Mouse (Mus musculus): ENCODE measurements at regions not wholly inside any gene's neighbourhood (a gene's known extent, or its start where the extent isn't known, plus 50 kb on each side); places are given as distances from the start of the nearest gene placed in this dataset.

DNA sequence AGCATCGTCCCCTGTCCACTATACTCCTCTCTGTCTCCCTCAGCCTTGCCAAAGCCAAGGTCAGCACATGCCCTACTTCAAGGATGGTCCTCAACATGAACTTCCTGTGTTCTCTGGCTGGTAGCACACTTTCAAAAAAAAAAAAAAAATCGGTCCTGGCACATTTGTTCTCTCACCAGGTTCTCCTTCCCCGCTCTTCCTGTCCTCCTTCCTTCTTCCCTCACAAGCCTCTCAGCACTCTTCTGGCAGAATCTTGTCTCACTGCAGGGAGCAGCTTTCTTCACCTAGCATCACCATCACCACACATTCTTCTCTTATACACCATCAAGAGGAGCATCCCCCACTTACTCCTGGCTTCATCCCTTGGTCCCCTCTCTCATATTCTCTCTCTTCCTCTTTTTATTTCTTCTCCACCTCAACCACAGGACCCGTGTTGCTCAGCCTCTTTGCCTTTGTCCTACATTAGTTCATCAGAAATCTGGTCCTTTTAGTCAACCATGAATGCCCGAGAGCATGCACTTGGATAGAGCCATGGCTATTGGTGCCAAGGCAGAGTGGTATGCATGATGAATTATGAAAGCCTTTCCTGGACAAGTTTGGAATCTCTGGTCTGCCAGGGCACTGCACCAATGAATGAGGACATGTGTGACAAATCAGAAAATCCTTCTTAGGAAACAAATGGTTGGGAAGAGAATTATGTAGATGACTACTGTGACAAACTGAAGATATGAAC lies 230.8 kb downstream of the Btg1 start:
- peak; percentile 6 for DNase-seq (ENCODE audit: low spot score)

DNA sequence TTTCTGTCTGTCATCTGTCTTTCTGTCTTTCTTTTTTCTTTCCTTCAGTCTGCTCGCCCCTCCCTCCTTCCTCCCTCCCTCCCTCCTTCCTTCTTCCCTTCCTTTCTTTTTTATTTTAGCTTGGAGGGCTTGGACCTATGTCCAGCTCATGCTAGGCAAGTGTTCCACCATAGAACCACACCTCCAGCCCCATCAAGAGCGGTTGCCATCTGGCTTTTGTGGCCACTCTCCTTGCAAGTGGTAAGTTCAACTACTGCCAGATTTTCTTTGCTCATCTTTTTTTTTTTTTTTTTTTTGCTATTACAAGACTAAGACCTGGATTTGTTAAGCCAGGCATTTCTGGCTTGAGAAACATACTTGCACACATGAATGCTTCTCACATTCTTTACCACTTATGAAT lies 231.7 kb downstream of the Btg1 start:
- DNase-seq (ENCODE audit: low spot score), result no peak

DNA sequence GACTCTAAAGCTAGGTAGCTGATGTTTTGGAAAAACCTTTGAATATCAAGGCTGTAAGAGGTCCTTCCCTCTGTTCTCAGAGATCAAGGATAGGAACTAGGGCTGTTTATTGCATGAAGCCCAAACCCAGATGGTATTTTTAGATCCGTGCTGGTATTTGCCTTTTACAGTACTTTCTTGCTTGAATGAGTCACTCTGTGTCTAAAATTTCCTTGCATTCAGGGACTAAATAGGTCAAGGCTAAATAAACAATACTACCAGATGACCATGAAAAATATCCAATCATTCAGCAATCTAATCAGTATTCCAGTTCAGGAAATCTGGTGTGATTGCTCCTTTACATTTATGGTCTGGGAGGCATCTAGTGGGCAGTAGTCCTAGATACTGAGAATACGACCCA lies 243.6 kb downstream of the Btg1 start:
- DNase-seq (ENCODE audit: low spot score), result no peak

DNA sequence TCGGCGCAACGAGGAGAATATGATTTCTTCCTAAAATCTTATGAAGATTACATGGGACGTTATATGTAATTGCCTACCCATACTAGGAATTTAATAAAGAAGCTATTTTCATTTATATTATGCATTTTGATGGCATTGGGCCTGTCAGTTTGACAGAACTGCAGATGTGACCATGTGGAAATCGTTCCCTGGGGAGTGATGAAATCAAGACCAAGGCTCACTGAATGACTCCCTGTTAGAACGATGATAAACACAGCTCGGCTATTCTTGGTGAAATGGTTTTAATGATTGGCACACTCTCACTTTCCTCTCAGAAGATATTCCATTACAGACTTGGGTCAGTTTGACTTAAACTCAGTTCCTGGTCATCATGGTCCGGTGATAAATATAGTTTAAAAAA lies 246.4 kb downstream of the Btg1 start:
- DNase-seq (ENCODE audit: low spot score), result peak; percentile 32

DNA sequence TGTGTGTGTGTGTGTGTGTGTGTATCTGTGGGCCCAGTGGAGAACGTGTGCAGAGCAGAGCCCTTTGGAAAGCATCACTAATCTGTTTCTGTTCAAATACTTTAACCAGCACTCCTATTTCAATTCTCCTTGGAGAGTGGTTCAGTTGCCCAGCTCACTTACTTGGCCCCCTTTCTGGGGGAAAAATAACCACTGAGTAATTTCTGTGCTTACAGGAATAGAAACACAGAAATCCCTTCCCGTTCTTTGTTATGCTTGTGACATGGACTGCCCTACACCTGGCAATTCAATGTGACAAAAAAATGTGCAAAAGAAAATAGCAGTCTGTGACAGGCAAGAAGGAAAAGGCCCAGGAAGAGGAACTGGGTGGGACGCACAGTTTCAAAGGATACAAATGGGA lies 249.7 kb downstream of the Btg1 start:
- no peak for DNase-seq (ENCODE audit: low spot score)

DNA sequence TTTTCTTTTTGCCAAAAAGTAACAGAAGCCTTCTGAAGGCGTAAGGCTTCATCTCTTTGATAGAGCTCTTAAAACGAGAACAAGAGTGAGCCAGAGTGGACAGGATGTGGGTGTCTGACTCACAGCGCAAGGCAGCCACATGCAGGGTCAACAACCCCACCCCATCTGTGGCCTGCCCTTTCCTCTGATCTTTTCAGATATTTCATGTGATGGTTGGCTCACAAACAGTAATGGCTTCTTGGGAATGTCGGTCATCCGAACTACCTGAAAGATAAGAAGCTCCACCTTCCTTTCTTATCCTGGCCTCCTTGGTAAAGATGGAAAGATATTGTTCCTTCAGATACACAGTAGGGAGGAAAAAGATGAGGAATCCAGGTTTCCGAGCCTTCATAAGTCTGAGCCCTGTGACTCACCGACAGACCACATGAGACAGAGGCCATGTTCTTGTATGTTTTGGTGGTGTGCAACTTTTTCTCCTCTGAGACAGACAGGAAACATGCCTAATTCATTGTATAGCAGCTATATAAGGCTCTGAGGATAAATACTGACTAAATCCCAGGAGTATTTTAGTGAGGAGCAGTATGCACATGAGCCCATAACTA lies 254.9 kb downstream of the Btg1 start:
- DNase-seq (ENCODE audit: low spot score), result no peak

DNA sequence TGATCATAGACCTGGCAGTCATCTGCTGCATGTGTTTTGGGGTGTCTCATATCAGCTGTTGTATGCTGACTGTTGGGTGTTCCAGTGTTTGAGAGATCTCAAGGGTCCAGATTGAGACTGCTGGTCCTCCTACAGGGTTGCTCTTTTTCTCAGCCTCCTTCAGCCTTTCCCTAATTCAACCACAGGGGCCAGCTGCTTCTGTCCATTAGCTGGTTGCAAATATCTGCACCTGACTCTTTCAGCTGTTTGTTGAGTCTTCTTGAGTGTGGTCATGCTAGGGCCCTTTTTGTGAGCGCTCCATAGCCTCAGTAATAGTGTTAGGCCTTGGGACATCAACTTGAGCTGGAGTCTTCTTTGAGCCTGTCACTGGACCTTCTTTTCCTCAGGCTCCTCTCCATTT lies 257.8 kb downstream of the Btg1 start:
- DNase-seq (ENCODE audit: low spot score), result no peak

DNA sequence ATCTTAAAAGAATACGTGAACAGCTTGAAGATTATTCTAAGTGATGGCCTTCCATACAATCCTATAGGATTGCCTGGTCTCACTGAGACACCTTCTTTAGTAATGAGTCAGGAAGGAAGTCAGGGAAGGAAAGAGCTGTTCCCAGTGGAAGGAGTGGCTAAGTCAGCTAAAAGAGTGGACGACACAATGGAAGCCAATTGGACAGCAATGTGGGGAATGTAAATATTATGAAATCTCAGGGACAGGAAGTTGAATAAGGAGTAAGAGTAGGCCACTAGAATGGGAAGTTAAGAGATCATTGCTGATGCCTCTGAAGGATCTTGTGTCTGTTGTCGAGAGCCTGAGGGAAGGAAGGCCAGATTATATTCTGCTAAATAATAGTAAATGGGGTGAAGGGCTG lies 258.9 kb downstream of the Btg1 start:
- DNase-seq (ENCODE audit: low spot score), result no peak

DNA sequence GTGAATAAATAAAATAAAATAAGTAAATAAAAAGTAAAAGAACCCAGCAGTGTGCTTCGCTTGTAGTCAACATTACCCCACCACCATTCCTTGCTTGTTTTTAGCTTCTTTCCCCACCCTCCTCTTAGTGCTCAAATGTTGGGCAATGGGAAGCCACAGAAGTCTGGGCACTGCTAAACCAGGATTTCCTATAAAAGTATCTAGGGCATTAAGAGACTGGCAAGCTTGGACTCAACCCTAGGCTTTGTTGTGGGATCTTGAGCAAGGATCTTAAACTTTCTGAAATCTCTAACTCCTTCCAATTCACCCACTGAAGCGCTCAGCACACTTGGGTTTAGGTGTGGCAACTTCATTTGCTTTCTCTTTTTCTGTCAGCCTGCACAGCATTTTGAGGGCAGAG lies 262.6 kb downstream of the Btg1 start:
- no peak for DNase-seq (ENCODE audit: low spot score)

DNA sequence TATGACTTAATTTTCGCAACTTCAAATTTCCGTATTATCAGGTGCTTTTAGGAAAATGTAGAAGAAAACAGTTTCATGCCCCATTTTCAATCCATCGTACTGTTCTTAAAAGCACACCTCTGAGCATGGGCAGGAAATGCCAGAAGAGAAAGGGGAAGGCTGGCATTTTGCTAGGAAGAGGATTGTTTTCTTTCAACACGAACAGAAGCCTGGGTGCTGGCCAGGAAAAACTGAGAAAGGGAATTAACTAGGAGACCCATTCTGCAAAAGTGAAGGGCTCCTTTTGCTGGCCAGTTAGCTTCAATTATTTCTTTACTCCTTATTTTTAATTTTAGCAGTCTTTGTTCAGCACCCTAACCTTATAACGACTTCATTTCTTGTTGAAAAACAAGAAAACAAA lies 264.0 kb downstream of the Btg1 start:
- no peak for DNase-seq (ENCODE audit: low spot score)

DNA sequence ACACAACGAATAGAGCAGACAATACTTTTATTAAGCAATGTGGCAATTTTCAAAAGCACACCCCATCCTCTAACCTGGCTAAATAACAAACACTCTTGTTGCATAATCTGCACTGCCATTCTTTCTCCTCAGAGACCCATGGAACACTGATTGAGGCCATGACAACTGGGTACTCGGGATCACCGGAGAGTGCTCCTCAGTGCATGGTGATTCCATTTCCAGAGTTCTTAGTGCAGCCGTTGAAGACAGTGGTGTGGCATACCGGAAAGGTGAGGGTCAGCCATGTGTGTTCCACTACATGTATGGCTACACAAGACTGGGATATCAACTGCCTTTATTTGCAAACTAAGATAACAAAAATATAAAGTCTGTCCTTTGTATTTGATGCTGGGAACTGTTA lies 264.4 kb downstream of the Btg1 start:
- no peak for DNase-seq (ENCODE audit: low spot score)

DNA sequence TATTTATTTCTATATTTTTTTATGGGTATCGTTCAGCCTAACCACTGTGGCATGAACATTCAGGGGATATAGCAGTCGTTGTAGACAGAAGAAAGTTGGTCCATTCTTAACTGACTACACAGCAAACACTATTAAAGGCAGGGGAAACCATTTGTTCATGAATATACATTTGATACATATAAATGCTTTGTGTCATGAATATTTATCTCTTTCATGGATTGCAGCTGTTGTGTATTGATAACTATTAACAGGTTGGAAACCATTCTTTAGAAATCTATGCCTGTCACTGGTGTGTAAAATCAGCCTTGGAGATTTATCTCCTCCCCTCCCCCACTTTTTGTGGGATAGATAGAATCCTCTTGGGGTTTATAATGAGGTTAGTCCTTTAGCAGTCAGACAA lies 264.9 kb downstream of the Btg1 start:
- DNase-seq (ENCODE audit: low spot score), result no peak

DNA sequence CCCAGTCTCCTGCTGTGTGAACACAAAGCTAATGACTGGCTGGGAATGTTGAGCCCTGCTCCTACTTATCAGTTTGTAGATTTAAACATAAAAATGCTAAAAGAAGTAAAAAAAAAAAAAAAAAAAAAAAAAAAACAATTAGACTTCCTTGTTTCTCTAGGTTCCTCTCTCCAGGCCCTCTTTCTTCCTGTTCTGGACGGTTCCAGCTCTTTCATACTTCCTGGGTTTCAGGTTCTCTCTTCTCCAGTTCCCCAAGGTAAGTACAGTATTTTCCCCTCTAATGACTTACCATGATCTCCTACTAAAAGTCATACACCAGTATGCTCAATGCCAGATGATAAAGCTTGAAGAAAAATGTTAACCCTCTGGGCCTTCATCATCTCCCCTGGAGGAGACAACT lies 284.3 kb downstream of the Btg1 start:
- no peak for DNase-seq (ENCODE audit: low spot score)

DNA sequence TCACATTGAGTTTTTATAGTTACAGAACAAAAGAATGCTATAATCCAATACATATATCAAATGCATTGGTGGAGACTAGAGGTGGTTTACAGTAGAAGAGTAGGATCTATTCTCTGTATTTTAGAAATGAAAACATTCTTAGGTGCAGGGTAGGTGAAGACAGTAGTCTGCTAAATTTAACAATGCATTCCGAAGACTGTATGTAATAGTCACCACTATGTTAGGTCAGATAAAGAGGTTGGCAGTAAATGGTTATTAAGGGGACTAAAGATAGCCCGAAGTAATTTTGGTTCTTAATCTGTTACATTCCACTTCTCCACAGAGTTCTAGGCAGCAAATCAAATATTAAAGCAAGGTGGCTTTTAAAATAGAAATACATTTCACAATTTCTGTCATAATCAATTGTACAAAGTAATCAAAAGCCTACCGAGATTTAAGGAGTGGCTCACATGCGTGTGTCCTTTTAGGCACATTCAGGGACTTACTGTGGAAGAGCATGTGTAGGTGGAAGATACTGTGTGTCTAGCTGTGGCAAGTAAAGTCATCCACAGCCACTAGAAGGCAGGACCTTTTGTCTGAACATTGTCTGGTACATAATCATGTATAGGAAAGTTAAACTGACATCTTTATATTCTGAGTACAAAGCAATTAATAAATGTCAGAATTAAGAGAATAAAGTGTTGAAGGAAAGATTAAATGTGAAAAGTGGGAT lies 288.4 kb downstream of the Btg1 start:
- DNase-seq (ENCODE audit: low spot score), result no peak

DNA sequence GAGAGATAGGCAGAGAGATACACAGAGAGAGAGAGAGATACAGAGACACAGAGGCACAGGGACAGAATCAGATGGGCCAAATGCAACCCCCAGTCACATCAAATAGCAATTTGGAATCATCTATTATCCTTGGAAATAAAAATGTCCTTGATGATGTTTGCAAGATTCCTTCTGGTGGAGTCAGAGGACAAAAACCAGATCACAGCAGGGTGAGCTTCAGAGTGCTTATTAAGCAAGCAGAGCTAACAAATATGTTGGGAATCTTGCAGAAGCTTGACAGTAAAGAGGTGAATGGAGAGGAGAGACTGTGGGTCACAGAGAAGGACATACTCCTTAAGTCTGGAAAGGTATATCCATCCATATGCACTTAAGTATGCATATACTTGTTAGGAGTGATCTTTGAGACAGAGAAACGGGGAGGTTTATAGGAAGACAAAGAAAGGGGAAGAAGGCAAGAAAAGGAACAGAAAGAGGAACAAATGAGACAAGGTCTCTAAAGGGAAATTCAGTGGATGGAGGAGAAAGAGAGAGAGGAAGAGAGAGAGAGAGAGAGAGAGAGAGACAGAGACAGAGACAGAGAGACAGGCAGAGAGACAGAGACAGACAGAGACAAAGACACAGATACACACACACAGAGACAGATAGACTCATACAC lies 293.0 kb downstream of the Btg1 start:
- no peak for DNase-seq (ENCODE audit: low spot score)

DNA sequence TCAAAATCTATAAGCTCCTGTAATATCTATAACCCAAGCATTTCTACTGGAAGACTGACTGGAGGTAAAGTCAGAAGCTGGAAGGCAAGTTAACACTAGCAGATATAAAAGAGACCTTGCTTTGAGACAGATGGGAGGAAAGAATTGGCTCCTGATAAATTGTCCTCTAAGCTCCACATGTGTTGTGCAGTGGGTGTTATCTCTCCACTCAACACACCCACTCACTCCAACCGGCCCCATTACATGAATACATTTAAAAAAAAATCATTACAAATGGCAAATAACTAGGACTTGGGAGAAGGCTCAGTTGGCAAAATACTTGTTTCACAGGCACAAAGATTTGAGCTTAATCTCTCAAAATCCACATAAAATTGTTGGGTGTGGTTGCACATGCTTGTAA lies 304.4 kb downstream of the Btg1 start:
- no peak for DNase-seq (ENCODE audit: low spot score)

DNA sequence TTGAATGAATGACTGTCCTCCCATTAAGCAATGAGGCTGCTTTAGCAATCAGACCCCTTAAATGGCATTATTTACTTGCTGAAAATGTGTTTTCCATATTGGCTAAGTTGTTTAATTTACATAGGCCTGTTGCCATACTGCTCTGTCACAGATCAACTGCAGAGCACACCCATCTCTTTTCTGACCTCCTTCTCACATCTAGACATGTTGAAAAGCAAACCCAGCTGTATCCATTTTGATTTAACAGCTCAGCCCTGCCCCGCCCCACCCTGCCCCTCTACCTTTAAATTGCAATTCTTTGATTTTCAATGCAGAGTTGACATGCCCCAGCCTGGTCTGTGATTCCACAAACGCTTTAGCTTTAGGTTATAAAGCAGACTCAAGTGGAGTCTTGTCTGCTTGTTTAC lies 307.5 kb downstream of the Btg1 start:
- DNase-seq (ENCODE audit: low spot score), result no peak

DNA sequence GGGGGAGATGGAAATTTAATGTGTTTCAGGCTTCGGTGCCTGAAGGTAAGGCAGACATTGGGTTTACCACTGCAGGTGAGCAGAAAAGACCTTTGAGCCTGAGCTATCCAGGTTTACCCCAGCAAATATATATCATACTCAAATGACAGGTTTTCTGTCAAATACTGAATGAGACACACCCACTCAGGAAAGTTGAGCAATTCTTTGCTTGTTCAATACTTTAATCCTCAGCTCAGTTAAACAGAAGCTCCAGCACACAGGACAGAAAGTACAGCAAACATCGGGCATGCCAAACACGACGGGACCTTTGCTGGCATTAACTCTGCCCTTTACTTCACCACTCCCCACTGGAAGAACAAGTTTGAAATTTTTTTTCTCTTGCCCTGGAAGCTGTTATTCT lies 307.9 kb downstream of the Btg1 start:
- DNase-seq (ENCODE audit: low spot score), result no peak

DNA sequence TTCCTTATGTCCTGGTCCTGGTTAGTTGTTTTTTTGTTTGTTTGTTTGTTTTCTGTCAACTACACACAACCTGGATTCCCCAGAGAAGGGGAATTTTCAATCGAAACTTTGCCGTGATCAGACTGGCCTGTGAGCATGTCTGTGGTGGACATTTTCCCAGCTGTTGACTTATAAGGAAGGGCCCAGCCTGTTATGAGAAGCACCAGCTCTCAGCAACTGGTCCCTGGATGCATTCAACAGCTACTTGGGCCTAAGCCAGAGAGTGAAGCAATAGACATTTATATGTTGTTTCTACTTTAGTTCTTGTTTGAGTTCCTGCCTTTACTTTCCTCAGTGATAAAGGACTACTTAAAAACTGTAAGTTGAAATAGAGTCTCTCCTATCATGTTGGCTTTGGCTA lies 309.0 kb downstream of the Btg1 start:
- DNase-seq (ENCODE audit: low spot score), result peak; percentile 12

DNA sequence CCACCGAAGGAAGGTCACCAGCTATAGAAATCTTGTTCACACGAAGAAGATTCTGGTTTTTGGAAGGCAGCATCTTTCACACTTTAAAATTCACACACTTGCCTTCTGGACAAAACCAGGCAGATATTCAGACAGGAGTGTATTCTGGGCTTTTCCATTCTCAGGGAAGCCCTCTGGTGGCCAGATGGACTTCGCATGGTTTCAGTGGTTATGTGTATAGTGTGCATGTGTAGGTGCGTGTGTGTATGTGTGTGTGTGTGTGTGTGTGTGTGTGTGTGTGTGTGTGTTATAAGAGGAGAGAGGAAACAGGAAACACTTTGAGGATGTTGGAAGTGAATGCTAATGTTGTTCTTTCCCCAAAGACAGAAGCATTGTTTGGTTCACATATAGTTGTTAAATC lies 317.9 kb downstream of the Btg1 start:
- peak; percentile 43 for DNase-seq (ENCODE audit: low spot score)

DNA sequence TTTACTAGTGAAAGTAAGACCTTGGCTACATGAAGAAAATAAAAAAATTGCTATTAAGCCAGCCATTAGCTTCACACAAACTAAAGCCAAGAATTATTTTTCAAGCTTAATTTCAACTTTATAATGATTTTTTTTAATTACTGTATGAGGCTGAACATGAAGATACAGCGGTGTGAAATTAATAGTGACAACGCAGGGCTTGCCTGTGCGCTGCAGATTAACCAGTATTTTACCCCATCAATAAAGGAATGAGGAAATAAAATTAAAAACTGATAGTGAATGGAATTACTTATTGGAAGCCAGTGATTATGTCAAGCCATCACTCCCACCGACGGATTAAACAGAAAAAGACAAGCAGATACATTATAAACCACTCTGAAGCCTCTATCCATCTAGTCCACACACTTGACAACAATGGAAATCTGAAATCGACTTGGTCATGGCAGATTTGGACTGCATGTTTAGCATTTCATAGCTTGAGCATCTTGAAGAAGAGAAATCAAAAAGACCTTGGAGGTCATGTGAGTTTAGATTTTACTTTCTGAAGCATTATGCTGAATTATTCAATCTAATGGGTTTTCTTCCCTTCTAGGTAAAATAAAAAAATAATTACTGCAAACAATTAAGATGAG lies 324.2 kb downstream of the Btg1 start:
- no peak for DNase-seq (ENCODE audit: low spot score)

DNA sequence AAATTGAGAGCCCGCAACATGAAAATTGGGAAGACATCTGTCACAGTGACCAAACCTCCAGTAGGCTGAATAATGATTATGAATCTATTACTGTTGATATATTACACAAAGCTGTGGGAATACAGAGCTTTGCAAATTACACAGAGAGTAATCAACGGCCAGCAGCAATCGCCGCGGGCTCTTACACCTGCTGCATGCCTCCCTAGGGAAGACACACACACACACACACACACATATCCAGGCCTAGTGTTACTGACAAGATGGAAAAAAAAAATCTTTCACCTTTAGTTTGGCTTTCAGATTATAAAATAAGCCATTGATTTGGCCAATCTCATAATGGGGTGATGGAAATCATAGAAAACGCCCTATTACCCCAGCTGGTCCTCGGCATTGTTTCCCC lies 327.4 kb downstream of the Btg1 start:
- no peak for DNase-seq (ENCODE audit: low spot score)
